Mouse (Mus musculus) heart, embryonic 16.5 days (tissue): Measurements from ENCODE around the gene Eif4h. TPM values are rescaled to one million over a fixed set of nuclear protein-coding genes. Genes with fewer than 3 reads are reported as not detected.

Source experiments
- ATAC-seq: fragments of 200-750 bp; cut with Nextera tagmentation; replicated peaks from 2 replicates; pipeline ENCODE4 v1.8.0; 2017; ENCODE audit warnings: moderate number of reproducible peaks; ENCODE audit not compliant: insufficient read depth, low FRiP score; ENCODE audit errors: extremely low read depth
- H3K27ac ChIP-seq: fragments of 300-500 bp; sonication (generic); 2 replicates; pipeline ENCODE4 v1.5.1; 2014; ENCODE audit warnings: mild to moderate bottlenecking, low read length, control low read depth, moderate library complexity
- H3K27me3 ChIP-seq: fragments of 300-500 bp; sonication (generic); 2 replicates; pipeline ENCODE4 v1.6.1; 2014; ENCODE audit warnings: low read length, mixed read lengths; ENCODE audit not compliant: control insufficient read depth, insufficient read depth
- H3K36me3 ChIP-seq: fragments of 300-500 bp; sonication (generic); 2 replicates; pipeline ENCODE4 v1.6.1; 2014; ENCODE audit not compliant: control insufficient read depth, insufficient read depth
- H3K4me1 ChIP-seq: fragments of 300-500 bp; sonication (generic); 2 replicates; pipeline ENCODE4 v1.6.1; 2014; ENCODE audit warnings: low read length, mixed read lengths; ENCODE audit not compliant: control insufficient read depth, insufficient read depth
- H3K4me2 ChIP-seq: fragments of 300-500 bp; sonication (generic); 2 replicates; pipeline ENCODE4 v1.6.1; 2014; ENCODE audit warnings: low read depth, mild to moderate bottlenecking, control low read depth, low read length
- H3K4me3 ChIP-seq: fragments of 300-500 bp; sonication (generic); 2 replicates; pipeline ENCODE4 v1.5.1; 2014; ENCODE audit warnings: mild to moderate bottlenecking, control low read depth, low read length
- H3K9ac ChIP-seq: fragments of 300-500 bp; sonication (generic); 2 replicates; pipeline ENCODE4 v1.6.1; 2014; ENCODE audit warnings: low read length, control low read depth
- H3K9me3 ChIP-seq: fragments of 300-500 bp; sonication (generic); replicated peaks from 2 replicates; pipeline ENCODE4 v1.6.1; 2016; ENCODE audit warnings: low read length; ENCODE audit not compliant: control insufficient read depth
- WGBS: fragments of 180-500 bp; shearing (Covaris S2); extraction: QIAGEN DNeasy Blood & Tissue Kit; methylation state at CpG from one replicate; pipeline ENCODE4 v1.1.7; 2014; 5-methylcytosine and 5-hydroxymethylcytosine counted together
- polyA plus RNA-seq: library from polyadenylated mRNA; unstranded; fragments of >200 nt; fragmentation: Nextera tagmentation; extraction: Ambion mirVana; gene quantifications from 2 replicates; pipeline ENCODE4 v1.2.1, GENCODE M21; 2015

Eif4h gene
- polyA plus RNA-seq, 1 experiment from 2014 or later, result 358 TPM

DNA sequence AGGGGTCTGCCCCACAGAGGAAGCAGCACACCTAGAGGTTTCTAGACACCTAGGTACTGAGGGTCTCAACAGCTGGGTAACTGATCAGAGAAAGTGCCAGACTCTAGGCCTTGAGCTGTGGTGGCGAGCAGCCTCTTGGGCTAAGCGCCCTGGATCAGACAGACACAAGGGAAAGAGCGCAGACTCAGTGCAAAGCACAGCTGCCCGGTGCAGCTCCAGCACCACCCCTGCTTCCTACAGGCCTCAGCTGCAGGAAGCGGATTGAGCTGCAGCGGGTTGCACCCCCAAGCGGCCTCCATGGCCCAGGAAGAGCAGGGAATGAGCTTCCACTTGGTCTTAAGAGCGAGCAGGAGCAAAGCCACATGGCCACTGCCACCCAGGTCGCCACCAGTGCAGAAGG is 18.8 kb downstream of the Eif4h start:
- 84% methylated on average over 9 of the region's 9 CpGs for WGBS
- H3K4me3 ChIP-seq, result no peak overlapping the region
- H3K9me3 ChIP-seq, result no peaks in the 10 kb centered on the region
- H3K36me3 ChIP-seq, result peaks cover 74% of the 10 kb centered on the region
- ATAC-seq, result no peak
- no peaks in the 10 kb centered on the region for H3K27me3 ChIP-seq
- no peak overlapping the region for H3K9ac ChIP-seq
- no peak overlapping the region for H3K4me2 ChIP-seq
- H3K4me1 ChIP-seq, result peaks cover 5% of the 10 kb centered on the region; the same call in 1 of the 2 replicates
- 0 out of 2 replicates have a peak overlapping the region, but pooled peaks have one; percentile 9 for H3K27ac ChIP-seq

DNA sequence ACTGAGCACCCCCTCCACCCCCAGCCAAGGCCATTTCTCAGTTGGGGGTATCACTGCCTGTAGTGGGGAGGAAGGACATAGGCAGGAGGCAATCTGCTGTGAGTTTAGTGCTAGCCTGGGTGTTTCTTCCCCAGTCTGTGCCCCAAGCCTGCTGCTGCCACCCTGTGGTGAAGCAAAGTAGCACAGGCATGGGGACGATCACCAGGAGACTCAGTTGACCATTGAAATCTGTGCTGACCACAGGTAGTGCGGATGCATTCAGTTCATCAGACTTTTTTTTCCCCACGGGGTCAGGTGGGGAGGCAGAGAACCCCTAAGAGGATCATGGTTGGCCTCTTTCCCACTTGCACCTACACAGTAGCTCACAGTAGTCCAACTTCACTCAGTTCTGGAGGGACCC is 22.2 kb downstream of the Eif4h start:
- Histone ChIP-seq H3K27me3 (no peaks in the 10 kb centered on the region), H3K9ac (no peak overlapping the region), H3K4me2 (no peak overlapping the region), H3K27ac (no peak overlapping the region), H3K4me1 (peaks cover 5% of the 10 kb centered on the region; the same call in 1 of the 2 replicates), H3K9me3 (no peaks in the 10 kb centered on the region), H3K4me3 (no peak overlapping the region), H3K36me3 (peaks cover 47% of the 10 kb centered on the region)
- 56% methylated on average over 3 of the region's 3 CpGs for WGBS
- no peak for ATAC-seq

DNA sequence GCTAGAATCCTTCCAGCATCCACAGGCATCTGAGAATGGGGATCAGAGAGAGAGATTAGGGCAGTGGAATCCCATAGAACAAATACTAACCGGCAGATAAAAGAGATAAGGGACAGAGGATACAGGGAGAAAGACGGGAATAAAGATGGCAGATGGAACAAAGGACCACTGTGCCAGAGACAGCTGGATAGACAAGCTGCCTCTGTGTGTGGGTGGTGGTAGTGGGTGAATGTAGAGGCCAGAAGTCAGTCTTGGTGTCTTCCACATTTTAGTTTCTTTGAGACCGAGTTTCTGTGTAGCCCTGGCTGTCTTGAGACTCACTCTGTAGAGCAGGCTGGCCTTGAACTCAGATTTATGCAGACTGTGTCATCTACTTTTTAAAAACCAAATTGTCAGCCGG is 23.5 kb downstream of the Eif4h start:
- no peak overlapping the region for H3K4me2 ChIP-seq
- no peaks in the 10 kb centered on the region for H3K9me3 ChIP-seq
- peaks cover 35% of the 10 kb centered on the region for H3K36me3 ChIP-seq
- no peak overlapping the region; the same call in 1 of the 2 replicates for H3K27ac ChIP-seq
- H3K4me3 ChIP-seq, result no peak overlapping the region
- H3K9ac ChIP-seq, result no peak overlapping the region
- WGBS, result 59% methylated on average over 4 of the region's 4 CpGs
- peaks cover 5% of the 10 kb centered on the region; the same call in 1 of the 2 replicates for H3K4me1 ChIP-seq
- H3K27me3 ChIP-seq, result no peaks in the 10 kb centered on the region
- no peak for ATAC-seq

DNA sequence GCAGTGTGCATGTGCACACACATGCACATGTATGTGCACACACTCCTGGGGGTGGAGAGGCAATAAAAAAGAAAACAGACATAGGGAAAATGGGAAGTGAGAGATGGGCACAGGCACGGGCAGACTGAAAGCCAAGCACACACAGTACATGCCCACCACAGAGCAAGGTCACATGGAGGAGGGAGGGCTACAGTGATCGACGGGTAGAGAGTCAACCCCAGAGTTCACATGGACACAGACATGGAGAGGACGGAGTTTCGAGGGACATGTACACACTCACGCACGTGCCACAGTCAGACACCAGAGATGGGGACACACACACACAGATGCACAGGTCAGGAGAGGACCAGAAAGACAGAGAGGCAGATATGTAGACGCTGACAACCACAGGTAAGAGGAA is 23.9 kb downstream of the Eif4h start:
- Histone ChIP-seq H3K4me1 (peaks cover 2% of the 10 kb centered on the region; the same call in 1 of the 2 replicates), H3K9ac (no peak overlapping the region), H3K27ac (no peak overlapping the region; the same call in 1 of the 2 replicates), H3K4me3 (no peak overlapping the region), H3K36me3 (peaks cover 31% of the 10 kb centered on the region), H3K27me3 (no peaks in the 10 kb centered on the region), H3K4me2 (no peak overlapping the region), H3K9me3 (no peaks in the 10 kb centered on the region)
- no peak for ATAC-seq
- 82% methylated on average over 8 of the region's 8 CpGs for WGBS

DNA sequence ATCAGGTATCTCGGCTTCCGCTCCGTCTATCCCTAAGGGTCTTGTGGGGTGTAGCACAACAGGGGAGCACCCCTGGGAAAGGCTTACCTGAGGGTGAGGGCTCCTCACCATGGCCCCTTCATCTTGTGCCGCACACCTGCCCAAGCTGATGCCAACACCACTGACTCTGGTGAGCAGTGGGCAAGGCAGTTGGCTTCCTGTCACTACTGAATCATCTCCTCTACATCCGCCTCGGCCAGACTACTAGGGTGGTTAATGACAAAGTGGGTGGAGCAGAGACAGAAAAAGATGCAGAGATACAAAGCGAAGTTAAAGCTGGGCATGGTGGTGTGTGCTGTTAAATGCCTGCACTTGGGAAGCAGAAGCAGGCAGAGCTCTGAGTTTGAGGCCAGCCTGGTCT is 24.5 kb downstream of the Eif4h start, which contains the start of gene Lat2:
Lat2 (minus strand) TSS at position 224 of the 400 bp plus-strand sequence.
- H3K9me3 ChIP-seq, result no peaks in the 10 kb centered on the region
- peaks cover 25% of the 10 kb centered on the region for H3K36me3 ChIP-seq
- H3K4me2 ChIP-seq, result no peak within 1 kb of the TSS
- H3K27me3 ChIP-seq, result no peaks in the 10 kb centered on the region
- H3K9ac ChIP-seq, result no peak within 1 kb of the TSS
- H3K4me3 ChIP-seq, result no peak within 1 kb of the TSS
- H3K4me1 ChIP-seq, result no peaks in the 10 kb centered on the region
- 78% methylated on average over 7 of the region's 7 CpGs for WGBS
- no peak for ATAC-seq
- no peak within 1 kb of the TSS; the same call in 1 of the 2 replicates for H3K27ac ChIP-seq

DNA sequence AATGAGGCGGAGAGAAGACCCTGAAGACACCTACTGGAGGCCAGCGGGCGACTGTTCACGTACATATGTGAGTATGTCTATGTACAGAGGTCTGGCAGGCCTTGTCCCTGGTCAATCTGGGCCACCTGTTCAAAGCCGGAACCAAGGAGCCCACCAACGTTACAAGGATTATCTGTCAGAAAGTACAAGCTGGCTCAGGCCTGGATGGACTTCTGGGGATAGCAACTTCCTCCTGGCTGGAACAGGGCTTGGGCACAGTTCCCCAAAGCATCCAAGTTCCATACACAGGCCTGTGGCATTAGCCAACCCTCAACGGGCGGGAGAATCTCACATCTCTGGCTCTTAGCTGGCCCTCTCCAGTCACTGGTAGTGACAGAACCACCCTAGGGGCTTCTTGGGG is 25.0 kb downstream of the Eif4h start:
- 86% methylated on average over 8 of the region's 8 CpGs for WGBS
- Histone ChIP-seq H3K27ac (no peak overlapping the region), H3K9me3 (no peaks in the 10 kb centered on the region), H3K36me3 (peaks cover 21% of the 10 kb centered on the region), H3K4me1 (no peaks in the 10 kb centered on the region), H3K9ac (no peak overlapping the region), H3K4me3 (no peak overlapping the region), H3K27me3 (no peaks in the 10 kb centered on the region), H3K4me2 (no peak overlapping the region)
- no peak for ATAC-seq

DNA sequence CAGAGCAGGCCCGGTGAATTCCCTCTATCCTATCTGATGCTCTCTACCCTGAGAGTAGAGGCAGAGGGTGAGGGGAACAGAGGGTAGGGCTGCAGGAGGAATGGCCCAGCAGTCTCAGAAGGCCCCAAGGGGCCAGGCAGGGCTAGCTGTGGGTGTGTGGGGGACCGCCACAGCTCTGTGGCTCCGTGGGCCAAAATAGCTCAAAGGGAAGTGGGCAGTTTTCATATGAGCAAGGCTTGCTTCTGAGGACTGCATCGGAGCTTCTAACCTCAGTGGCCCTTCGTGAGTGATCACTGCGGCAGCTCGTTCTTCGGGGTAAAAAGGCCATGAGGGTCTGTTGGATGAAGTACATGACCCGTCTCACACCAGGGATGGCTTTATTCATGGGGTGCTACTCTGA is 25.6 kb downstream of the Eif4h start:
- no peaks in the 10 kb centered on the region for H3K9me3 ChIP-seq
- no peak overlapping the region for H3K4me2 ChIP-seq
- H3K4me3 ChIP-seq, result no peak overlapping the region
- peaks cover 17% of the 10 kb centered on the region for H3K36me3 ChIP-seq
- 75% methylated on average over 9 of the region's 9 CpGs for WGBS
- H3K27me3 ChIP-seq, result no peaks in the 10 kb centered on the region
- no peaks in the 10 kb centered on the region for H3K4me1 ChIP-seq
- ATAC-seq, result no peak
- no peak overlapping the region for H3K9ac ChIP-seq
- no peak overlapping the region for H3K27ac ChIP-seq

DNA sequence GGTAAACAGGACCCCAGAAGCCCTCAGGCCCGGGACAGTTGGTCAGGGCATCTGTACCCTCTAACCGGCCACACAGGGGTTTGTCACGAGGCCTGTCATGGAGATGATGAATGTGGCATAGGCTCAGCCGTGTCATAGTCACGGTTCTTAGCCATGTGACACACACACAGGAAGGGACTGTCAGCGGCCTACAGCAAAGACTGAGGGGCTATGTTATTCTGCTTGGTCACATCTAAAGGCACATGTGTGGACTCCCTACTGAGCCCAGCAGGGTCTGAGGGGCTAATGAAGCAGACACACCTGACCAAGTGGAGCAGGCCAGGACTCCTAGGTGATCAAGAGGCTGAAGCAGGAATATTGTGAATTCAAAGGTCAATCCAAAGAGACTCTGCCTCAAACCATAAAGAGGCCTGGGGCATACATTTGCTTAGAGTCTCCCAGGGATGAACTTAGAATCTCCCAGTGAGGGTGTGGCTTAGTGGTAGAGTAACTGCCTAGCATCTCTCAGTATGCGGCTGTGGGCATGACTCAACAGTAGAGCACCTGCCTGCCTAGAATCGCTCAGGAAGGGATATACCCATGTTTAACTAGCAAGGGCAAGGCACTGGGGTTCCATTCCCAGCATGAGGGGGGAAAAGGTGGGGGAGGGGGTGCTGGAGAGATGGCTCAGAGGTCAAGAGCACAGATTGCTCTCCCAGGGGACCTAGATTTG is 27.3 kb downstream of the Eif4h start:
- H3K9ac ChIP-seq, result no peak overlapping the region
- no peak overlapping the region for H3K4me2 ChIP-seq
- H3K27ac ChIP-seq, result no peak overlapping the region
- no peaks in the 10 kb centered on the region for H3K9me3 ChIP-seq
- ATAC-seq, result no peak
- no peak overlapping the region for H3K4me3 ChIP-seq
- H3K27me3 ChIP-seq, result no peaks in the 10 kb centered on the region
- no peaks in the 10 kb centered on the region for H3K4me1 ChIP-seq
- H3K36me3 ChIP-seq, result peaks cover 7% of the 10 kb centered on the region; the same call in 1 of the 2 replicates
- 54% methylated on average over 8 of the region's 8 CpGs for WGBS

DNA sequence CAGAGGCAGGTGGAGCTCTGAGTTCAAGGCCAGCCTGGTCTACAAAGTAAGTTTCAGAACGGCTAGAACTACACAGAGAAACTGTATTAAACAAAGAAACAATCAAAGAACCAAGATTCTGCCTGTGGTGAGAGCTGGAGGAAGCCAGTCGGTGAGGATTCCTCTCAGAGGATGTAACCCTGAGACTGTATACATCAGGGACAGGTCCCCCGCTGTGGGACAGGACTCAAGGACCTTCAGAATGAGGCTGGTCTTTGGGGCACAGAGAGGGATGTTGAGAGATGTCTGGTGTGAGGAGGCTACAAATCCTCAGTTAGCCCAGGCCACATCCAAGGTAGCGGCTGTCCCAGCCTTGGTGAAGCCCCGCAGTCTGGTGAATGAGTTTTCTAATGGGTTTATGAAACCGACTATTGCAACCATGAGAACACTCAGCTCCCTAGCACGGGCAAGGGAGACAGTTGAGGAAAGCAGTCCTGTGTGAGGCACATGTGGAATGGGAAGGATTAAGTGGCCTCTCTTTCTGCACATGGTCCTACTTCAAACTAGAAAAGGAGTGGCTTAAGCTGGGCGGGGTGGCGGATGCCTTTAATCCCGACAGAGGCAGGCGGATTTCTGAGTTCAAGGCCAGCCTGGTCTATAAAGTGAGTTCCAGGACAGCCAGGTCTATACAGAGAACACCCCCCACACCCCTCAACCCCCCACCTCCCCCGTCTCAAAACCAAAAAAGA is 29.2 kb downstream of the Eif4h start:
- no peak for ATAC-seq
- H3K4me3 ChIP-seq, result no peak overlapping the region
- no peaks in the 10 kb centered on the region for H3K4me1 ChIP-seq
- no peak overlapping the region for H3K27ac ChIP-seq
- H3K9ac ChIP-seq, result no peak overlapping the region
- H3K36me3 ChIP-seq, result 0 out of 2 replicates have a peak, but pooled peaks cover 3% of the 10 kb centered on the region
- 83% methylated on average over 12 of the region's 12 CpGs for WGBS
- H3K4me2 ChIP-seq, result no peak overlapping the region
- no peaks in the 10 kb centered on the region for H3K9me3 ChIP-seq
- no peaks in the 10 kb centered on the region for H3K27me3 ChIP-seq
